Mouse (Mus musculus) 416B (cell line): ENCODE measurements around the gene Uggt1.

Source experiments
- DNase-seq: peaks from one replicate; pipeline ENCODE4 v3.0.0; 2011; ENCODE audit warnings: low read depth

Gene Uggt1

GRCm38 (mm10) chr1:36244058-36244827 lies at the start of gene Uggt1:
Gene Uggt1 (minus strand): TSS chr1:36244720.
- DNase-seq, result peak; percentile 95

DNA sequence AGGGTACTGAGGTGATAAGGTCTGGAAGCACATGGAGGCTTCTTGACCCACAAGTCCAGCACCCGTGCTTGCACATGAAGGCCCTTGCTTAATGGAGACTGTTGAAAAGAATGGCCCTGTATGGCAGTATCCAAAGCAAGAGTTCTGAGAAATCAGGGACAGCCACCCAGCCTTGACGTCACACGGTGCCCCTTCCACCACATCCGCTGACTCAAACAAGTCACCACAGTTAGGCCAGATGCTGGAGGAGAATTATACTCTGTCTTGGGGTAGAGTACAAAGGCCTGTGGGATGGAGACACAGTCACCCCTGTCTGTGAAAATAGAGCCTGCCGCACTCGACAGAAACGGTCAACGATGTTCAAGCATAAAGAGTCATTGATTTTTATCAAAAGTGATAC lies 49.0 kb upstream of the Uggt1 start:
- DNase-seq, result peak; percentile 62

DNA sequence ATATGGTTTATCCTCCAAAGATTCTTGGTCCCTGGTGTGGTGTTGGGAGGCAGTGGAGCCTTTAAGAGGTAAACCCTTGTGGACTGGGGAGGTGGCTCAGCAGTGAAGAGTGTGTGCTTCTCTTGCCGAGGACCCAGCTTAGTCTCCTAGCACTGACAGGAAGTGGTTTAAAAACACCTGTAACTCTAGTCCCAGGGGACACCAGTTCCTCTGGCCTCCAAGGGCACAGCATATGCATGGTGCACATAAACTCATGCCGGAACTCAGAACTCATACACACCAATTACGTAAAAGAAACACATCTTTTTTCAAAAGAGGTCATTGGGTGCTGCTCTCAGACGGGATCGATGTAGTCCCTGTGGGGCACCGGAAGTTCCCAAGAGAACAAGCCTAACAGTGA lies 37.3 kb upstream of the Uggt1 start:
- DNase-seq, result no peak

GRCm38 (mm10) chr1:36280938-36281337 lies 36.4 kb upstream of the Uggt1 start:
- DNase-seq, result no peak

DNA sequence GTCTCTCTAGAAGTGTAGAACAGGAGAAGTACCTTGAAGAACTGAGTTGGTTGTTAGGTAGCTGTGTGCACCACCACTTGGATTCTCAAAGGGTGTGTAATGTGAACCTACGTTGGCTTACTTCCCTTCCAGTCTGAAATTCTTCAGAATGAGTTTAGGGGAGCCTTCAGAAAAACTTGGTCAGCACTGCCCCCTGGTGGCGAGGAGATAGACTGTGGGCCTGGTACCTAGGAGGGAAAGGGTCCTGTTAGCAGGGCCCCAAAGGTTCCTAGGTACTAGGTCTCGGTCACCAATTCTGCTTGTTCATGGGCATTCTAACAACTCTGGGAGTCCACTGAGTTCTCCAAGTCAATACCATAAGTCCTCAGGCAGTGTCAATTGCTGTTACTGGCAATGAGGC lies 34.7 kb upstream of the Uggt1 start:
- DNase-seq, result peak; percentile 89

- peak; percentile 84 for DNase-seq
These were observed 32.9 kb upstream of the Uggt1 start for GRCm38 (mm10) chr1:36277267-36278060.

- peak; percentile 70 for DNase-seq
These were observed 31.3 kb upstream of the Uggt1 start for GRCm38 (mm10) chr1:36275635-36276389.

DNA sequence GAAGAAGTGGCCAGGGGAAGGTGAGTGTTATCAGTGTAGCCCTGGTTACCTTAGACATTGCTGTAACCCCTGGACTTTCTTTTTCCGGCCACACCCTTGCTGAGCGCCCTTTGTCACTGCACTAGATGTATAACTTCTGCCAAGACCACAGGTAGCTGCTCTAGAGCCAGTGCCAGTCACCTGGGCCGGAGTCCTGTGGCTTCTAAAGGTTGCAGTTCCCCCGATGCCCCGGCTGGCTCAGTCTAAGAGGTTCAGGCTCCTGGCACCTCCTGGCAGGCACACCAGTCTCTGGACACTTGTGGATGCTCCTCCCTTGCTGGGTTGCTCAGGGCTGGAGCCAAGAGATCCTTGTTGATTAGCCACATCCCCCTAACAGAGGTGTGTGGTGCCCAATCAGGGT lies 29.9 kb upstream of the Uggt1 start, which contains the start of gene Neurl3:
TSS of gene Neurl3 (minus strand) at position 225 of the 400 bp plus-strand sequence.
- DNase-seq, result no peak

DNA sequence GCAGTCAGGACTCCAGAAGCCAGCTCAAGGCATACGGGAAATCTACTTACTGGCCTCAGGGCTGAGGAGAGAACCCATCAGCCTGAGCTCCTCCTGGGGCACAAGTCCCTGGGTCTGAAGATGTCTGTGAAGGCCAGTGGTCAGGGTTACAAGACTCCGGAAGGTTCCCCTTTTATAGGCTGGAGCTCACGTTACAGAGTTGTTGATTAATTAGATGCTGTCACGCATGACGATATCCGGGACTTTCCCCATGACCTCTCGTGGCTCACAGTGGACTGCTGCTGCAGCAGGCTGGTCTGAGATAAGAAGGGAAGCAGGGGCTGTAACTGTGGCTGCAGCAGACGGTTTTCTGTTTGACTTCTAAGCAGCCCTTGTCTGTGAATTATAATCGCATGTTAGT lies 28.8 kb upstream of the Uggt1 start:
- DNase-seq, result peak; percentile 98

GRCm38 (mm10) chr1:36272546-36272945 lies 28.0 kb upstream of the Uggt1 start:
- peak; percentile 78 for DNase-seq

DNA sequence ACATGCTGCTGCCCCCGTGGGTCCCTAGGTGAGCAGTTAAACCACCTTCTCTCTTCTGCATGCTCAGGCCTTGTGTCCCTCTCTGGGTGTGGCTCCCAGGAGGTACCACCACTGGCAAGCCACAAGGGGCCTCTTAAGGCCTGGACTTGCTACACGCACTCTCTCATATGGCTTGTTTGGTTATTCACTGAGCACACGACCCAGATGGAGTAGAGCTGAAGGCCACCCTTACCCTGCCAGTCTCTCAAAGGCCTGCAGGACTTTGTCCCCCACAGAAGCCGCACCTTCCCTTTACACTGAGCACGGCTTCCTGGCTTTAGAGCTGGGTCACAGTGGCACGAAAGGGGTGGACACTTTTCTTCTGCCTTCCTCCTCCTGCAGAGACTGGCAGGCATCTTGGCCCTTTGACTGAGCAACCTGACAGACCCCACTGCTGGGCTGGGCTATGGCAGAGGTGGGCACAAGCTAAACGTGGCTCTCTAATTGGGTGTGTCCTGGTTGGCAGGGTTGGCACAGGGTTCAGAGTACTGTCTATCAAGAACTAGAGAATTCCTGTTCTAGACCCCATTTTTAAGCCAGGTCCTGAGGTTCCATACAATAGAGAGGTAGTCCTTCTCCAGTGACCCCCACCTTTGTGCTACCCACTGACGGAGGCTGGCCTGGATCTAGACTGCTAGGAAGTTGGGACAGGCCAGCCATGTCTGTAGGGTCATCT lies 27.2 kb upstream of the Uggt1 start:
- peak; percentile 61 for DNase-seq

GRCm38 (mm10) chr1:36270666-36271065 lies 26.1 kb upstream of the Uggt1 start:
- DNase-seq, result peak; percentile 76

DNA sequence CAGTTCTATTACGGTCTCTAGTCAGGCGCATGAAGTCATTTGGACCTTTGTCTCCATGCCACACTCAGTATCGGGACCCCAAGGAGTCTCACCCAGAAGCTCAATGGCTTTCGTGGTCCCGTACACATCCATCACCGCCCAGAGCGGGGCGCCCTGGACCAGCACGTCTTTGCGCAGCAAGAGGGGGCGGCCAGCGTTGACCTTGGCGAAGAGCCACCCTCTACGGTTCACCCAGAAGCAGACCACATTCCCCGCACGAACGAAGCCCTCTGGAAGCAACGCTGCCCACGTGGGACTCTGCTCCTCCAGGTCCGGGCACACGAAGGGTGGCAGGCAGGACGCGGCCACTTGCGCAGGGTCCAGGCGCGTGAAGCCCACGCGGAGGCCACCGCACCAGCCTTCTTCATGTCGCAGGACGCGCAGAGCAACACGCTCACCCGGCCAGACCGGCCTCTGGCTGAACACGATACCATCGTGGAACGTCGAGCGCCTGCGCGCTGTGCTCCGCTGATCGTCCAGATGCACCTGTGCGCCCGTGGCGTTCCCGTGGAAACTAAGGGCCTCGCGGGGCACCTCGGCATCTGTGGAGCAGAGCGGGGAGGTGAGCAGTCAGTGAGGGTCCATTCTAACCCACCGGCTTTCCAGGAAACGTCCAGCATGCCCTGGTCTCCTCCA lies 24.7 kb upstream of the Uggt1 start:
- no peak for DNase-seq

DNA sequence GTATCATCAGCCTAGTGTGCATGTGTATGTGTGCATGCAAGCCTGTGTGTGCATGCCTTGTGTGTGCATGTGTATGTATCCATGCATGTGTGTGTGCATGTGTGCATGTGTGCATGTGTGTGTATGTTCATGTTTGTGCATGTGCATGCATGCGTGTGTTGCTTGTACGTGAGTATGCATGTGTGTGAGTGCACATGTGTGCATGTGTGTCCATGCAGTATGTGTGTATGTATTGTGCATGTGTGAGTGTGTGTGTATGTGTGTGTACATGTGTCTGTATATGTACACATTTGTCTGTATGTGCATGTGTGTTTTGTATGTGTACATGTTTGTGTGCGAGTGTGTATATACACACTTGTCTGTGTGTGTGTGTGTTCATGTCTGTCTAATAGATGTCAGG lies 23.1 kb upstream of the Uggt1 start:
- DNase-seq, result no peak

DNA sequence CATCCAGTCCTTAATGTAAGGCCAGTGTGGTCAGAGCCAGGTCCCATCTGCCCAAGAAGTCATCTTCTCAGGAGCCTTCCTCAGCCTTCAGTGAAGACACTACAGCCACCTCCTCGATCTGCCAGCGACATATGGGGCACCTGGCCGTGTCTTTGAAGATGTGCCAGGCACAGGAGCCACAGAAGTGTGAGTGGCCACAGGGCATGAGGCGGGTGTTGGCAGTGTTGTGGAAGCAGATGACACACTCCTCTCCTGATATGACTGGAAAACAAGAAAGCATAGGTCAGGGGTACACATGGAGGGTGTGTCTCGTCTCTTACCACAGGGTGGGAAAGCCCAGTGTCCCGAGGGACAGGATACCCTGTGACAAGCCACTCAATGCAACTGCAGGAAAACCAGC lies 21.8 kb upstream of the Uggt1 start:
- DNase-seq, result no peak

- DNase-seq, result peak; percentile 99
These were observed 19.4 kb upstream of the Uggt1 start for GRCm38 (mm10) chr1:36263833-36264488.

GRCm38 (mm10) chr1:36261708-36262504 lies 17.4 kb upstream of the Uggt1 start:
- peak; percentile 91 for DNase-seq

GRCm38 (mm10) chr1:36260418-36260817 lies 15.9 kb upstream of the Uggt1 start:
- DNase-seq, result peak; percentile 43

DNA sequence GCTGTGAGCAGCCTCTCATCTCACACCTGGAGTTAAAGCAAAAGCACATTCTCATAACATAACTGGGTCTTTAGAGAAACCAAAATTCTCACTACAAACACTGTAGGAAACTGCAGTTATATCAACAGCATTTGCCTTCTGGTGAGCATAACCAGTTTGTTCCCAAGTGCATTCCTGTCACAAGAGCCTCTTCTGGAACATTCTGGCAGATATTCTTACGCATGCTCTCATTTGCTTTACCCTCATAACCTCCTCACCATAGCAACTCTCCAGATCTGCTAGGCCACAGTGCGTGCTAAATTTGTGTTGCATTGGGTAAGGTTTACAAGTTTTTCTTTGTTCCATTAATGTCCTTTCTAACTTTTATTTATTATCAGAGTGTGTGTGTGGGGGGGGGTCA lies 14.8 kb upstream of the Uggt1 start:
- DNase-seq, result no peak

DNA sequence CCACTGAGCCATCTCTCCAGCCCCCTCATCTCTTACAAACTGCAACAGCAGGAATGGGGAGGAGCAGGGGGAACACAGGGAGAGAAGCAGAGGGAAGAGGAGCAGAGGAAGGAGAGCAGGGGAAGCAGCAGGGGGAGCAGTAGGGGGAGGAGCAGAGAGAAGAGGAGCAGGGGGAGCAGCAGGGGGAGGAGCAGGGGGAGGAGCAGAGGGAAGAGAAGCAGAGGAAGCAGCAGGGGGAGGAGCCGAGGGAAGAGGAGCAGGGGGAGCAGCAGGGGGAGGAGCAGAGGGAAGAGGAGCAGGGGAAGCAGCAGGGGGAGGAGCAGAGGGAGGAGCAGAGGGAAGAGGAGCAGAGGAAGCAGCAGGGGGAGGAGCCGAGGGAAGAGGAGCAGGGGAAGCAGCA lies 14.1 kb upstream of the Uggt1 start:
- peak; percentile 68 for DNase-seq
